Mouse (Mus musculus): ENCODE results near the gene Prkn. TPM values are rescaled to one million over a fixed set of nuclear protein-coding genes. Genes with fewer than 3 reads are reported as not detected.

Gene Prkn
- total and polyA plus RNA-seq, 2 experiments: 2.5 to 8.9 TPM

DNA sequence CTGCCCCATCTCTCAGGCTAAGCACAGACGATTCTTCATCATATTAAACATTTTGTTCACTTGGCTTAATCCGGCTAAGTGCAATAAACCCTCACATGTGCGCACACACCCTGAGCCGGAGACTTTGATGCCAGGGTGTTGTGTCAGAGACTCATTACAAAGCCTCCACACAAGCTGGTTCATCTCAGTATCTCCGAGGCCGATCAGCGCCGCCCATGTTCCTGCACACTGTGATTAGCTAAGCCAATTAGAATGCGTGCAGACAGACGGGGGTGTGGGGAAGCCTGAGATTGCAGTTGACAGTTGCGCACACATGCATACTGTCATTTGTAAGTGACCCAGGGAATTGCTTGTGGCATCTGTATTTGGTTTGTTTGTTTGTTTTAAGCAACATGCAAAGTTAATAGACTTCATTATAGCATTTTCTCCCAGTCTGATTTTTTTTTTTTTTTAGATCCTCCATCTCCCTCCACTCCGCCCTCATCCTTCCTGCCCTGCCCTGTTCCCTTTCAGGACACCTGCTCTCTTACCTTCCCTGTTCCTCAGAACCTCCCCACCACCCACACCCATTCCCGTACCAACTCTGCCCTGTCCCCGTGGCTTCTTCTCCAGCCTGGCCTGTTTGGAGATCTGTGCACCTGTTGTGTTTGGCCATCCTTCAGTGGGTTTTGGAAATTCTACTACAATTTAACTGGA, 1202.5 kb downstream of the Prkn start:
- Histone ChIP-seq H3K4me3 (ENCODE audit: insufficient read depth, low read depth, low read length) (no peak overlapping the region), H3K27me3 (ENCODE audit: control insufficient read depth, insufficient read depth, low read length) (no peaks in the 10 kb centered on the region; the same call in 1 of the 2 replicates), H3K9ac (ENCODE audit: low read depth, low read length) (no peak overlapping the region), H3K36me3 (ENCODE audit: control insufficient read depth, insufficient read depth, low read length) (no peaks in the 10 kb centered on the region), H3K4me1 (ENCODE audit: control insufficient read depth, insufficient read depth, low read length) (no peaks in the 10 kb centered on the region), H3K27ac (replicated peaks; ENCODE audit: insufficient read depth, low read depth, low read length) (no peak overlapping the region), H3K79me2 (ENCODE audit: control insufficient read depth, insufficient read depth, low read length) (no peaks in the 10 kb centered on the region)
- no peak for DNase-seq (ENCODE audit: extremely low read depth, low read depth, low spot score)
- TF ChIP-seq CTCF (IDR thresholded peaks at IDR 0.05; ENCODE audit: low read depth, low read length) (no peak), POLR2A (IDR thresholded peaks at IDR 0.05; ENCODE audit: extremely low read depth, insufficient read depth, low read length) (no peak)
- WGBS: 73% methylated on average over 14 of the region's 14 CpGs

DNA sequence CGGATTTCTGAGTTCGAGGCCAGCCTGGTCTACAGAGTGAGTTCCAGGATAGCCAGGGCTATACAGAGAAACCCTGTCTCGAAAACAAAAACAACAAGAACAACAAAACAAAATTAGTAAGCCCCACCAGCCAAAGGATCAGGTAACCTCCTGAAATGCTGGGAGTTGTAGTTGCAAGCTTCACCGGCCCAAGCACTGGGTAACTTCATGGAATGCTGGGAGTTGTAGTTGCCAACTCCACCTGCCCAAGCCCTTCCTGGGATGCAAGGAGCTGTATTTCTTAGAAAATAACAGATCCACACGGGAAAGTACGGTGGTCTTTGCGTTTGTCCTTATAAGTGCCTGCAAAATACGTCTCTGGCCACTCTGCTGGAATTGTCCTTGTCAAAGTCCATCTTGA, 1204.0 kb downstream of the Prkn start:
- Histone ChIP-seq H3K36me3 (ENCODE audit: control insufficient read depth, insufficient read depth, low read length) (no peaks in the 10 kb centered on the region), H3K4me3 (ENCODE audit: insufficient read depth, low read depth, low read length) (no peak overlapping the region), H3K4me1 (ENCODE audit: control insufficient read depth, insufficient read depth, low read length) (no peaks in the 10 kb centered on the region), H3K9ac (ENCODE audit: low read depth, low read length) (no peak overlapping the region), H3K79me2 (ENCODE audit: control insufficient read depth, insufficient read depth, low read length) (no peaks in the 10 kb centered on the region), H3K27ac (replicated peaks; ENCODE audit: insufficient read depth, low read depth, low read length) (no peak overlapping the region), H3K27me3 (ENCODE audit: control insufficient read depth, insufficient read depth, low read length) (no peaks in the 10 kb centered on the region; the same call in 1 of the 2 replicates)
- DNase-seq (ENCODE audit: extremely low read depth, low read depth, low spot score): no peak
- 60% methylated on average over 8 of the region's 8 CpGs for WGBS
- TF ChIP-seq CTCF (IDR thresholded peaks at IDR 0.05; ENCODE audit: low read depth, low read length) (no peak), POLR2A (IDR thresholded peaks at IDR 0.05; ENCODE audit: extremely low read depth, insufficient read depth, low read length) (no peak)

- Histone ChIP-seq H3K27ac (replicated peaks; ENCODE audit: insufficient read depth, low read depth, low read length) (no peak overlapping the region), H3K4me3 (ENCODE audit: insufficient read depth, low read depth, low read length) (no peak overlapping the region), H3K27me3 (ENCODE audit: control insufficient read depth, insufficient read depth, low read length) (no peaks in the 10 kb centered on the region; the same call in 1 of the 2 replicates), H3K79me2 (ENCODE audit: control insufficient read depth, insufficient read depth, low read length) (no peaks in the 10 kb centered on the region), H3K36me3 (ENCODE audit: control insufficient read depth, insufficient read depth, low read length) (no peaks in the 10 kb centered on the region), H3K4me1 (ENCODE audit: control insufficient read depth, insufficient read depth, low read length) (no peaks in the 10 kb centered on the region), H3K9ac (ENCODE audit: low read depth, low read length) (no peak overlapping the region)
- 67% methylated on average over 5 of the region's 5 CpGs for WGBS
- no peak for TF ChIP-seq POLR2A (IDR thresholded peaks at IDR 0.05; ENCODE audit: extremely low read depth, insufficient read depth, low read length)
- DNase-seq (ENCODE audit: extremely low read depth, low read depth, low spot score): peak; percentile 29
Measured at GRCm38 (mm10) chr17:12045861-12046273, 1205.7 kb downstream of the Prkn start.

- Histone ChIP-seq H3K27ac (replicated peaks; ENCODE audit: insufficient read depth, low read depth, low read length) (no peak overlapping the region), H3K27me3 (ENCODE audit: control insufficient read depth, insufficient read depth, low read length) (no peaks in the 10 kb centered on the region; the same call in 1 of the 2 replicates), H3K4me1 (ENCODE audit: control insufficient read depth, insufficient read depth, low read length) (no peaks in the 10 kb centered on the region), H3K79me2 (ENCODE audit: control insufficient read depth, insufficient read depth, low read length) (no peaks in the 10 kb centered on the region), H3K9ac (ENCODE audit: low read depth, low read length) (no peak overlapping the region), H3K36me3 (ENCODE audit: control insufficient read depth, insufficient read depth, low read length) (no peaks in the 10 kb centered on the region), H3K4me3 (ENCODE audit: insufficient read depth, low read depth, low read length) (no peak overlapping the region)
- no peak for DNase-seq (ENCODE audit: extremely low read depth, low read depth, low spot score)
- TF ChIP-seq POLR2A (IDR thresholded peaks at IDR 0.05; ENCODE audit: extremely low read depth, insufficient read depth, low read length) (no peak), CTCF (IDR thresholded peaks at IDR 0.05; ENCODE audit: low read depth, low read length) (no peak)
- WGBS: 79% methylated on average over 7 of the region's 7 CpGs
Measured at GRCm38 (mm10) chr17:12047032-12047431, 1206.8 kb downstream of the Prkn start.

DNA sequence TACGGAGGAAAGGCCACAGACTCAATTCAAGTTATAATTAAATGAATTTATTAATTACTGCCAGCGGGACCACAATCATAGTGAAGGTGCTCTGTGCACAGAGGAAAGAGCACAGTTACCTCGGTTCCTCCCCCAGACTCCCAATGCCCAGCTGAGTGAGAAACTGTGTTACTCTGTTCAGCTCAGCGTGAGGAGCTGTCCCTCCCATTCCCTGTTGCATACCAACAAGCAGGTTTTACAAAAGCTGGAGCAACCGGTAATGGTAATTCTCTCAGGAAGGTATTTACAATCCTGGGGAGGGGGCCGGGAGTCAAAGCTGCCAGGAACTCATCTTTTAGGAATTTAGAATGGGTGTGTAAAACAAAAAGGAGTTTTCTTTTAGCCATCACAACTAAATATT, 1207.3 kb downstream of the Prkn start:
- WGBS: 63% methylated on average over 6 of the region's 6 CpGs

More for the DNA sequence above, 1207.3 kb downstream of the Prkn start:
- Histone ChIP-seq H3K27me3 (ENCODE audit: control insufficient read depth, insufficient read depth, low read length) (no peaks in the 10 kb centered on the region; the same call in 1 of the 2 replicates), H3K27ac (replicated peaks; ENCODE audit: insufficient read depth, low read depth, low read length) (no peak overlapping the region), H3K4me1 (ENCODE audit: control insufficient read depth, insufficient read depth, low read length) (no peaks in the 10 kb centered on the region), H3K4me3 (ENCODE audit: insufficient read depth, low read depth, low read length) (no peak overlapping the region), H3K9ac (ENCODE audit: low read depth, low read length) (no peak overlapping the region), H3K36me3 (ENCODE audit: control insufficient read depth, insufficient read depth, low read length) (no peaks in the 10 kb centered on the region), H3K79me2 (ENCODE audit: control insufficient read depth, insufficient read depth, low read length) (no peaks in the 10 kb centered on the region)
- no peak for DNase-seq (ENCODE audit: extremely low read depth, low read depth, low spot score)
- TF ChIP-seq CTCF (IDR thresholded peaks at IDR 0.05; ENCODE audit: low read depth, low read length) (no peak), POLR2A (IDR thresholded peaks at IDR 0.05; ENCODE audit: extremely low read depth, insufficient read depth, low read length) (no peak)

All from liver, adult 2 months (tissue).